Mouse (Mus musculus): ENCODE data around the gene Ocrl.

Ocrl gene

DNA sequence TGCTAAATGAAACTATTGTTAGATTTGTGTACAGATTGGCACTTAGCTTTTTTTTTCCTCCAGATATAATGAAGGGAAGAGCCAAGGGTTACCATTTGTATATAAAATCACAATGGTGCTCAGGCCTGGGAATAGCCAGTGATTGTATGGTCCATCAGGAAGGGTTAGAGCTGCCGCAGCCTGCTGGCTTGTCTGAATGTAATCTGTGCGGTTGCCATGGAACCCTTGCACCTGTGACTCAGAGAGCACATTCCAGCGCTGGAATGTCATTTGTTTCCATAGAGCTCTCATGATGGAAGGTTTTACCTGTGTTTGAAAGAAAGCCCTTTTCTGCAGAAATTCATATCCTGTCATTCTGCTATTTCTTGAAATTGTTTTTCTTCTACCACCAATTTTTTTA lies 37.5 kb downstream of the Ocrl start:
- no peak for TF ChIP-seq GATA4 (IDR thresholded peaks at IDR 0.05; ENCODE audit: insufficient replicate concordance, low read length)

GRCm38 (mm10) chrX:47962579-47962978 lies 50.4 kb downstream of the Ocrl start:
- TF ChIP-seq GATA4 (IDR thresholded peaks at IDR 0.05; ENCODE audit: insufficient replicate concordance, low read length), result no peak

DNA sequence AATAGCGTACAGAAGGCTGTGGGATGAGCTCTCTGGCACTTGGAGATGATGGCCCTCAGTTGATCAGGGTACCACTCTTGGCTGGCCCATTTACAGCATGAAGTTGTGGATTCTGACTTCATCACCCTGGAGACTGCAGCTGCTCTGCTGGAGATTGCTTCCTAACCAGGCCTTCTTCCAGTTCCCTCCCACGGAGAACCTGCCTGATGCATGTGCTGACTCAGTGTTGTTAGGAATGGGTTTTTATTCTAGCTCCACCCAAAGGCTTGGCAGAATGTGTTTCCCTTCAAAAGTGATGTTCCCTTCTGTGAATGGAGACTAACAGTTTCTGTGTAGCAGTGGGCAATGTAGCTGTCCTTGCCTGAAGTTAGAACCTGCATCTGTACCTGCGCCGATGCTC lies 58.2 kb downstream of the Ocrl start:
- TF ChIP-seq GATA4 (IDR thresholded peaks at IDR 0.05; ENCODE audit: insufficient replicate concordance, low read length), result no peak

GRCm38 (mm10) chrX:47970864-47971263 lies 58.7 kb downstream of the Ocrl start:
- no peak for TF ChIP-seq GATA4 (IDR thresholded peaks at IDR 0.05; ENCODE audit: insufficient replicate concordance, low read length)

- no peak for TF ChIP-seq GATA4 (IDR thresholded peaks at IDR 0.05; ENCODE audit: insufficient replicate concordance, low read length)
Measured at GRCm38 (mm10) chrX:47971366-47972128, 59.4 kb downstream of the Ocrl start.

- TF ChIP-seq GATA4 (IDR thresholded peaks at IDR 0.05; ENCODE audit: insufficient replicate concordance, low read length), result no peak
Measured at GRCm38 (mm10) chrX:47976551-47976950, 64.4 kb downstream of the Ocrl start.

- no peak for TF ChIP-seq GATA4 (IDR thresholded peaks at IDR 0.05; ENCODE audit: insufficient replicate concordance, low read length)
Measured at GRCm38 (mm10) chrX:47977078-47977477, 64.9 kb downstream of the Ocrl start.

DNA sequence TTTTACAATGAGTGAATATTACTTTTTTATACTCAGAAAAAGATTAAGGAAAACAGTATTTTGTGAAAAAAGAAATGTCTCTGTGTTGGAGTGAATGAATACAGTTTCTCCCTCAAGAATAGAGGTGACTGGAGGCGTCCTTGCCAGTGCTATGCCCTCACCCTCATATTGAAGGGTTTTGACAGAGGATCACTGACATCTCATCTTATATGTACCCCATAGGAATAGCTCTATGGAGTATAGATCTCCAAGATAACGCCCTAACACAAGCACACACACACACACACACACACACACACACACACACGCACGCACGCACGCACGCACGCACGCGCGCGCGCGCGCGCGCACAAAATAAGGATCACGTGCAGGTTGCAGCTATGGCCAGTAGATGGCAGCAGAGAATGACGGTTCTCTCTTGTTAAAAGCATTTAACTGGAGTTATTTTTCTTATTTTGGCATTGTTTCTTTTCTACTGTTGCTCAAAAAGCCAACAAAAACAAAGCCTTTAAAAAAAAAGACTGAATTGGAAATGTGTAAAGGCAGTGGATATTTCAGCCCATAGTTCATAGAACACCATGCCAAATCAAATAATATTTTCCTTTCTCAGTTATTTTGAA lies 72.9 kb downstream of the Ocrl start:
- TF ChIP-seq GATA4 (IDR thresholded peaks at IDR 0.05; ENCODE audit: insufficient replicate concordance, low read length), result no peak

DNA sequence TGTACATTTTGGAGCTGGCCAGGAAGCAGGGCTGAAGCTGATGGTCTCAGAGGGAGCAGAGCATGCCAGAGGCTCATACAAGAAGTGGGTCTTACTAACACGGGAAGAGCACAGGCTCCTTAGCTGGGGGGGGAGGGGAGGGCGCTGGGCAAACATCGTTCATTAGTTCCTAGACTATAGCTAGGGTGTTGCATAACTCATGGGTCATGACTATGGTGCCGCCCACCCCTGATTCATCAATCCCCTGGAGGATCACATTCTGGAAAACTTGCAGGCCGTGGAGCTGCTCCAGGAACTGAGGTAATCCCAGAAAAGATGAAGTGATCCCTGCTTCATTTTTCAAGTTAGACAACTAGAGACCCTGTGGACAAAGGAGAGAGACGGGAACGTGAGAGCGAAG lies 75.8 kb downstream of the Ocrl start:
- TF ChIP-seq GATA4 (IDR thresholded peaks at IDR 0.05; ENCODE audit: insufficient replicate concordance, low read length), result no peak

DNA sequence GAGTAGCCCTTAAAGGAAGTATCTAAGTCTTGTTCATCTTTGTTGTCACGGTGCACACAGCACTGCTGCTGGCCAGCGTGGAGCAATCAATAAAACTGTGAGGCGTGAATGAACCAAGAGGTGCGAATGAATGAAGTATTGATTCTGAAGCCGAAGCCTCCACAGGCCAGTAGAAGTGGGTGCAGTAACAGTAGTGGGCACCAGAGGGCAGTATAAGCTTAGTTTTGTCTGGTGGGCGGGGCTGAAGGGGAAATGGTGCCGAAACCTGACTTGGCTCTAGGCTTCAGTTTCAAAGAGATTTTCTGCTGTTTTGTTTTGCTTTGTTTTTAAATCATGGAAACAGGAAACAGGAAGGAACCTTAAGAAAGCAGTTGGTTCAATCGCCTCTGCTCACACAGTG lies 80.4 kb downstream of the Ocrl start:
- no peak for TF ChIP-seq GATA4 (IDR thresholded peaks at IDR 0.05; ENCODE audit: insufficient replicate concordance, low read length)

GRCm38 (mm10) chrX:47998412-47998811 lies 86.2 kb downstream of the Ocrl start:
- no peak for TF ChIP-seq GATA4 (IDR thresholded peaks at IDR 0.05; ENCODE audit: insufficient replicate concordance, low read length)

GRCm38 (mm10) chrX:48001151-48001550 lies 89.0 kb downstream of the Ocrl start:
- TF ChIP-seq GATA4 (IDR thresholded peaks at IDR 0.05; ENCODE audit: insufficient replicate concordance, low read length), result no peak

GRCm38 (mm10) chrX:48004786-48005185 lies 92.6 kb downstream of the Ocrl start:
- no peak for TF ChIP-seq GATA4 (IDR thresholded peaks at IDR 0.05; ENCODE audit: insufficient replicate concordance, low read length)

GRCm38 (mm10) chrX:48006062-48006461 lies 93.9 kb downstream of the Ocrl start:
- TF ChIP-seq GATA4 (IDR thresholded peaks at IDR 0.05; ENCODE audit: insufficient replicate concordance, low read length), result no peak

DNA sequence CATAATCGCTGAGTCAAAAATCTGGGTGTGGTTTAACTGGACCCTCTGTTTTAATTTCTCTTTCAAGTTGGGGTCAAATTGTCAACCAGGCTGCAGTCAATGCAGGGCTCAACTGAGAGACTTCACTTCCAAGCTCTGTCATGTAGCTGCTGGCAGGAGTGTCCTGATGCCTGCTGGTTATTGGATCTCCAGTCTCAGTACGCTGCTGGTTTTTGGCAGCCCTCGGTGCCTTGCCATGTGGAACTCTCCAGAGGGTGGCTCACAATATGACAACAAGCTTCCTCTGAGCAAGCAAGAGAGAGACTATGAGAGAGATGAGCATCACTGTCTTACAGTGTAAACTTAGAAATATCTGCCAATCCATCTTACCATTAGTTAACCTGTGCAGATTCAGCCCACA lies 99.5 kb downstream of the Ocrl start:
- no peak for TF ChIP-seq GATA4 (IDR thresholded peaks at IDR 0.05; ENCODE audit: insufficient replicate concordance, low read length)

Measured in liver, adult (tissue).